Comparison of ENCODE assay signal across 10 mouse cellular contexts in genomic region chr5:117116660-117117059, GRCm38 (mm10). TPM values are rescaled to one million over a fixed set of nuclear protein-coding genes. Genes with fewer than 3 reads are reported as not detected.
DNase-seq lines count a peak whose midpoint lies in the region; ATAC-seq and TF ChIP-seq lines count a peak whose summit lies in the region.
"Had no signal": no experiment of that assay in that cellular context is flagged by ENCODE, and none has a peak within 500 bp of the region (broad histone marks: within the 10 kb centered on the region; RNA-seq: fewer than 3 reads in every experiment).

No protein-coding gene starts in this region.

- H3K4me1 ChIP-seq in kidney, postnatal 0 days (replicated peaks; ENCODE audit: insufficient read depth, low read length), result peaks cover 9% of the 10 kb centered on the region; the same call in 1 of the 2 replicates
- H3K4me1 ChIP-seq in embryonic facial prominence, embryonic 10.5 days, result peaks cover 40% of the 10 kb centered on the region
- peaks cover 24% of the 10 kb centered on the region for H3K4me1 ChIP-seq in liver, postnatal 0 days (ENCODE audit: insufficient read depth)

- no peak overlapping the region for H3K4me2 ChIP-seq in kidney, postnatal 0 days (ENCODE audit: low read length)
- H3K4me2 ChIP-seq in liver, postnatal 0 days (ENCODE audit: low read depth, low read length), result no peak overlapping the region

- DNase-seq in adrenal gland, adult 2 months, result peak; percentile 59
- DNase-seq in adrenal gland, adult 18-20 months (ENCODE audit: low spot score in 2 of 2), result no peak
- no peak for DNase-seq in kidney, postnatal 0 days (ENCODE audit: low spot score)
- no peak for DNase-seq in kidney, adult 18-20 months
- no peak for DNase-seq in embryonic facial prominence, embryonic 10.5 days (ENCODE audit: low spot score)
- DNase-seq in liver, postnatal 0 days, result no peak
- no peak for DNase-seq in cerebellum, postnatal 36 days
- DNase-seq in urinary bladder, postnatal 10 days (ENCODE audit: low spot score), result no peak

- TF ChIP-seq CTCF in kidney, postnatal 0 days (IDR thresholded peaks at IDR 0.05; ENCODE audit: low read depth), result no peak
- TF ChIP-seq CTCF in liver, postnatal 0 days (IDR thresholded peaks at IDR 0.05; ENCODE audit: low read depth), result no peak

- no peaks in the 10 kb centered on the region for H3K9me3 ChIP-seq in kidney, postnatal 0 days (replicated peaks; ENCODE audit: low read length)
- no peaks in the 10 kb centered on the region for H3K9me3 ChIP-seq in embryonic facial prominence, embryonic 10.5 days
- no peaks in the 10 kb centered on the region for H3K9me3 ChIP-seq in liver, postnatal 0 days (ENCODE audit: low read length)
- H3K9me3 ChIP-seq: forebrain, embryonic 12.5 days; limb, embryonic 15.5 days had no signal

- no peak overlapping the region for H3K4me3 ChIP-seq in kidney, postnatal 0 days (replicated peaks; ENCODE audit: low read depth, low read length)
- H3K4me3 ChIP-seq in embryonic facial prominence, embryonic 10.5 days, result 0 out of 2 replicates have a peak overlapping the region, but pooled peaks have one; percentile 94
- no peak overlapping the region for H3K4me3 ChIP-seq in liver, postnatal 0 days (ENCODE audit: low read depth, low read length)

- 0 out of 2 replicates have a peak overlapping the region, but pooled peaks have one; percentile 10 for H3K27ac ChIP-seq in kidney, postnatal 0 days
- no peak overlapping the region for H3K27ac ChIP-seq in embryonic facial prominence, embryonic 10.5 days (replicated peaks)
- H3K27ac ChIP-seq in liver, postnatal 0 days (ENCODE audit: low read depth), result peak overlapping the region; percentile 97

- TF ChIP-seq EP300 in liver, postnatal 0 days (IDR thresholded peaks at IDR 0.05; ENCODE audit: low read depth), result no peak

- H3K9ac ChIP-seq in kidney, postnatal 0 days (ENCODE audit: low read depth, low read length), result no peak overlapping the region
- no peak overlapping the region for H3K9ac ChIP-seq in liver, postnatal 0 days (replicated peaks)

- WGBS in kidney, postnatal 0 days, result 65% methylated on average over 2 of the region's 2 CpGs
- 71% methylated on average over 2 of the region's 2 CpGs for WGBS in embryonic facial prominence, embryonic 10.5 days
- 39% methylated on average over 2 of the region's 2 CpGs for WGBS in liver, postnatal 0 days (ENCODE audit: insufficient replicate concordance)

- 0 out of 2 replicates have a peak, but pooled peaks cover 2% of the 10 kb centered on the region for H3K36me3 ChIP-seq in kidney, postnatal 0 days (ENCODE audit: insufficient read depth, low read length)
- peaks cover 23% of the 10 kb centered on the region for H3K36me3 ChIP-seq in embryonic facial prominence, embryonic 10.5 days (replicated peaks)
- H3K36me3 ChIP-seq in liver, postnatal 0 days (replicated peaks; ENCODE audit: insufficient read depth, low read length), result peaks cover 16% of the 10 kb centered on the region

- no peaks in the 10 kb centered on the region for H3K27me3 ChIP-seq in kidney, postnatal 0 days (ENCODE audit: insufficient read depth, low read length)
- peaks cover 14% of the 10 kb centered on the region for H3K27me3 ChIP-seq in embryonic facial prominence, embryonic 10.5 days (replicated peaks; ENCODE audit: low read depth, poor library complexity, severe bottlenecking)
- no peaks in the 10 kb centered on the region for H3K27me3 ChIP-seq in liver, postnatal 0 days (ENCODE audit: insufficient read depth, low read length)

- ATAC-seq in kidney, postnatal 0 days (replicated peaks; ENCODE audit: low FRiP score, low read depth), result no peak
- ATAC-seq in liver, postnatal 0 days, result no peak

RNA-seq across cellular contexts. Expression of gene Suds3, which starts 0.7 kb away (rescaled TPM):
- 100 to 1,000 TPM; 106 to 144 TPM for total RNA-seq in adrenal gland, adult 2 months (2021)
- polyA plus RNA-seq in adrenal gland, adult 2 months (2012; rRNA removed), result 61.5 and 68.0 TPM in 2 replicates
- total RNA-seq in adrenal gland, adult 18-20 months (2021), result 100 to 1,000 TPM; 103 to 120 TPM
- 69.3 and 69.5 TPM in 2 replicates for polyA plus RNA-seq in kidney, postnatal 0 days (2015; fragmentation: Nextera tagmentation; extraction: Ambion mirVana)
- polyA plus RNA-seq in embryonic facial prominence, embryonic 10.5 days (2016; fragmentation: Nextera tagmentation; extraction: Ambion mirVana), result 74.6 and 76.4 TPM in 2 replicates
- polyA plus RNA-seq in liver, postnatal 0 days (2015; fragmentation: Nextera tagmentation; extraction: Ambion mirVana), result 30.5 and 33.4 TPM in 2 replicates

RNA-seq across cellular contexts. Expression of gene Taok3, which starts 3.3 kb away (rescaled TPM):
- 10 to 100 TPM; 30.9 to 36.0 TPM for total RNA-seq in adrenal gland, adult 2 months (2021)
- polyA plus RNA-seq in adrenal gland, adult 2 months (2012; rRNA removed), result 5.4 and 9.0 TPM in 2 replicates
- total RNA-seq in adrenal gland, adult 18-20 months (2021), result 10 to 100 TPM; 33.0 to 35.9 TPM
- polyA plus RNA-seq in kidney, postnatal 0 days (2015; fragmentation: Nextera tagmentation; extraction: Ambion mirVana), result 16.1 and 19.8 TPM in 2 replicates
- polyA plus RNA-seq in embryonic facial prominence, embryonic 10.5 days (2016; fragmentation: Nextera tagmentation; extraction: Ambion mirVana), result 8.1 TPM in 2 replicates
- polyA plus RNA-seq in liver, postnatal 0 days (2015; fragmentation: Nextera tagmentation; extraction: Ambion mirVana), result 40.5 and 41.9 TPM in 2 replicates
